Comparison of ENCODE assay signal across 8 mouse cellular contexts in the genomic region with DNA sequence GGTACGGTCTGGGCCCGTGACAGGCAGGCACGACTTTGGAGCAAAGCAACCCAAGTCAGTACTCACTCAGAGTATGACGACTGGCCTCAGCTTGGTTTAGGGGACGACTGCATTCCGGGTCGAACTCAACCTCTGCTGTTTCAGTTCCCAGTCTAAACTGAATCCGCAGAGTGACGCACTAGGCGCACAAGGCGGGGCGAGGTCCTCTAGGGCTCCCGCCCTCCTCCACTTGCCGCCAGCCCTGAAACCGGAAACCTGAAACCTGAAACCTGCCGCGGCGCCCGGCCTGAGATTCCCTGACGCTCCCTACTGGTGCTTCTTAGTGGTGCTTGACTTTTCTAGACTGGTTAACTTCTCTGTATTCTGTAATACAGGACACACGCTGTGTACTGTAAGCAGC. TPM values are rescaled to one million over a fixed set of nuclear protein-coding genes. Genes with fewer than 3 reads are reported as not detected.
DNase-seq lines count a peak whose midpoint lies in the region; ATAC-seq and TF ChIP-seq lines count a peak whose summit lies in the region.

No protein-coding gene starts in this region.

- no peaks in the 10 kb centered on the region for H3K9me3 ChIP-seq in heart, embryonic 12.5 days (replicated peaks)
- H3K9me3 ChIP-seq in kidney, postnatal 0 days (replicated peaks; ENCODE audit: low read length), result no peaks in the 10 kb centered on the region
- no peaks in the 10 kb centered on the region for H3K9me3 ChIP-seq in liver, embryonic 11.5 days (ENCODE audit: control insufficient read depth, low read length)
- H3K9me3 ChIP-seq in stomach, embryonic 14.5 days (ENCODE audit: control insufficient read depth, low read depth, low read length), result no peaks in the 10 kb centered on the region

- peak; percentile 75 for TF ChIP-seq CTCF in kidney, postnatal 0 days (IDR thresholded peaks at IDR 0.05; ENCODE audit: low read depth)

- H3K4me3 ChIP-seq in heart, embryonic 12.5 days, result peak overlapping the region; percentile 71
- peak overlapping the region; percentile 55 for H3K4me3 ChIP-seq in kidney, postnatal 0 days (replicated peaks; ENCODE audit: low read depth, low read length)
- H3K4me3 ChIP-seq in liver, embryonic 11.5 days (ENCODE audit: low read depth, low read length), result peak overlapping the region; percentile 63
- H3K4me3 ChIP-seq in stomach, embryonic 14.5 days (ENCODE audit: low read depth, low read length), result peak overlapping the region; percentile 51

- WGBS in heart, embryonic 12.5 days, result under 1% methylated on average over 21 of the region's 21 CpGs
- under 1% methylated on average over 21 of the region's 21 CpGs for WGBS in kidney, postnatal 0 days
- WGBS in liver, embryonic 11.5 days, result 0% methylated on average over 21 of the region's 21 CpGs
- under 1% methylated on average over 21 of the region's 21 CpGs for WGBS in stomach, embryonic 14.5 days

- no peaks in the 10 kb centered on the region; the same call in 1 of the 2 replicates for H3K36me3 ChIP-seq in heart, embryonic 12.5 days
- H3K36me3 ChIP-seq in kidney, postnatal 0 days (ENCODE audit: insufficient read depth, low read length), result no peaks in the 10 kb centered on the region
- H3K36me3 ChIP-seq in liver, embryonic 11.5 days (ENCODE audit: control insufficient read depth, insufficient read depth, low read length), result no peaks in the 10 kb centered on the region
- H3K36me3 ChIP-seq in stomach, embryonic 14.5 days (ENCODE audit: control insufficient read depth, insufficient read depth, low read length), result no peaks in the 10 kb centered on the region

- peak; percentile 98 for ATAC-seq in erythroid progenitor cell, adult 5-6 weeks (replicated peaks; ENCODE audit: low FRiP score, poor library complexity, severe bottlenecking)
- ATAC-seq in heart, embryonic 12.5 days (ENCODE audit: insufficient number of reproducible peaks, low FRiP score), result peak; percentile 97
- ATAC-seq in kidney, postnatal 0 days (replicated peaks; ENCODE audit: low FRiP score, low read depth), result peak; percentile 100
- ATAC-seq in liver, embryonic 11.5 days (replicated peaks; ENCODE audit: low FRiP score), result peak; percentile 99
- peak; percentile 99 for ATAC-seq in stomach, embryonic 14.5 days (ENCODE audit: insufficient number of reproducible peaks, insufficient read depth, low FRiP score, low read depth)

- H3K4me2 ChIP-seq in heart, embryonic 12.5 days, result peak overlapping the region; percentile 81
- peak overlapping the region; percentile 76 for H3K4me2 ChIP-seq in kidney, postnatal 0 days (ENCODE audit: low read length)
- H3K4me2 ChIP-seq in liver, embryonic 11.5 days, result peak overlapping the region; percentile 76
- peak overlapping the region; percentile 64 for H3K4me2 ChIP-seq in stomach, embryonic 14.5 days (replicated peaks; ENCODE audit: low read depth, low read length)

- peak overlapping the region; percentile 74 for H3K9ac ChIP-seq in heart, embryonic 12.5 days
- H3K9ac ChIP-seq in kidney, postnatal 0 days (ENCODE audit: low read depth, low read length), result peak overlapping the region; percentile 68
- peak overlapping the region; percentile 72 for H3K9ac ChIP-seq in liver, embryonic 11.5 days (ENCODE audit: low read depth, low read length)
- H3K9ac ChIP-seq in stomach, embryonic 14.5 days (replicated peaks; ENCODE audit: low read depth, low read length), result peak overlapping the region; percentile 55

- DNase-seq in CD4-positive helper T cell, adult 2 months (ENCODE audit: low read depth, low spot score), result peak; percentile 95
- DNase-seq in brain, embryonic 18.5 days (ENCODE audit: low read depth, low spot score), result peak; percentile 22
- peak; percentile 98 for DNase-seq in kidney, postnatal 0 days (ENCODE audit: low spot score)
- peak; percentile 89 for DNase-seq in liver, embryonic 11.5 days (ENCODE audit: low spot score)
- peak; percentile 95 for DNase-seq in naive thymus-derived CD4-positive, alpha-beta T cell, adult 2 months (ENCODE audit: low read depth)

- H3K4me1 ChIP-seq in heart, embryonic 12.5 days (replicated peaks), result peaks cover 17% of the 10 kb centered on the region; the same call in 1 of the 2 replicates
- H3K4me1 ChIP-seq in kidney, postnatal 0 days (replicated peaks; ENCODE audit: insufficient read depth, low read length), result no peaks in the 10 kb centered on the region
- H3K4me1 ChIP-seq in liver, embryonic 11.5 days (replicated peaks; ENCODE audit: control insufficient read depth, insufficient read depth, low read length), result no peaks in the 10 kb centered on the region
- H3K4me1 ChIP-seq in stomach, embryonic 14.5 days (ENCODE audit: control insufficient read depth, insufficient read depth, low read length), result no peaks in the 10 kb centered on the region

- no peaks in the 10 kb centered on the region for H3K27me3 ChIP-seq in heart, embryonic 12.5 days (replicated peaks)
- H3K27me3 ChIP-seq in kidney, postnatal 0 days (ENCODE audit: insufficient read depth, low read length), result no peaks in the 10 kb centered on the region
- H3K27me3 ChIP-seq in liver, embryonic 11.5 days (replicated peaks; ENCODE audit: control insufficient read depth, insufficient read depth, low read length), result no peaks in the 10 kb centered on the region
- no peaks in the 10 kb centered on the region for H3K27me3 ChIP-seq in stomach, embryonic 14.5 days (ENCODE audit: control insufficient read depth, insufficient read depth, low read length)

- peak overlapping the region; percentile 96 for H3K27ac ChIP-seq in heart, embryonic 12.5 days (ENCODE audit: poor library complexity, severe bottlenecking)
- H3K27ac ChIP-seq in kidney, postnatal 0 days, result peak overlapping the region; percentile 91
- peak overlapping the region; percentile 92 for H3K27ac ChIP-seq in liver, embryonic 11.5 days (ENCODE audit: low read depth, low read length)
- H3K27ac ChIP-seq in stomach, embryonic 14.5 days (ENCODE audit: low read length), result peak overlapping the region; percentile 91

RNA-seq across cellular contexts. Expression of a gene that starts 38.1 kb away (rescaled TPM):
- 100 and 110 TPM in 2 replicates for total RNA-seq in erythroid progenitor cell, adult 5-6 weeks (2015; ENCODE audit: low replicate concordance)
- 222 and 236 TPM in 2 replicates for total RNA-seq in erythroid progenitor cell, adult 5-6 weeks (2017; ENCODE audit: low replicate concordance)
- 63.5 and 64.5 TPM in 2 replicates for polyA plus RNA-seq in heart, embryonic 12.5 days (2016; fragmentation: Nextera tagmentation; extraction: Ambion mirVana)
- 23.0 and 28.0 TPM in 2 replicates for polyA plus RNA-seq in kidney, postnatal 0 days (2015; fragmentation: Nextera tagmentation; extraction: Ambion mirVana)
- 34.1 and 39.0 TPM in 2 replicates for polyA plus RNA-seq in liver, embryonic 11.5 days (2014; fragmentation: Nextera tagmentation; extraction: Ambion mirVana)
- polyA plus RNA-seq in stomach, embryonic 14.5 days (2014; fragmentation: Nextera tagmentation; extraction: Ambion mirVana), result 38.9 and 42.5 TPM in 2 replicates

Comparison
In these comparisons a context has a peak if more than half of its experiments do, and no peak if none do; other contexts are left out.
1. Peak in every context shown above with its lines: DNase-seq, ATAC-seq, H3K4me3 ChIP-seq and H3K27ac ChIP-seq.
2. DNase-seq: peak in every context shown above with its lines; median percentile 98 in kidney, postnatal 0 days; 95 in CD4-positive helper T cell, adult 2 months; 95 in naive thymus-derived CD4-positive, alpha-beta T cell, adult 2 months; 89 in liver, embryonic 11.5 days; 22 in brain, embryonic 18.5 days.